Mouse (Mus musculus): ENCODE measurements around the gene Tyw1.

GRCm38 (mm10) chr5:130216781-130217180, 38.6 kb upstream of the Tyw1 start, which contains the start of gene Tmem248:
- no peak for TF ChIP-seq GATA1 (IDR thresholded peaks at IDR 0.05; ENCODE audit: low read length)
- no peak for TF ChIP-seq TAL1 (IDR thresholded peaks at IDR 0.05; ENCODE audit: low read length)

Measured in erythroblast, embryonic 14.5 days (primary cell).